Mouse (Mus musculus) hindbrain, postnatal 0 days (tissue): ENCODE results near the gene Tbx6. TPM values are rescaled to one million over a fixed set of nuclear protein-coding genes. Genes with fewer than 3 reads are reported as not detected.
A peak's percentile ranks its signal among the peaks of the same experiment; 100 is the strongest.

ENCODE experiments used
- ATAC-seq: fragments of 200-750 bp; cut with Nextera tagmentation; 2 replicates; pipeline ENCODE4 v1.8.0; 2017; ENCODE audit warnings: mild to moderate bottlenecking, moderate TSS enrichment, moderate library complexity
- DNase-seq: peaks from one replicate; pipeline ENCODE4 v3.0.0-alpha.2; 2015; ENCODE audit warnings: low spot score
- H3K27ac ChIP-seq: fragments of 300-500 bp; sonication (generic); 2 replicates; pipeline ENCODE4 v1.5.1; 2014; ENCODE audit warnings: mild to moderate bottlenecking
- H3K27me3 ChIP-seq: fragments of 300-500 bp; sonication (generic); 2 replicates; pipeline ENCODE4 v1.6.1; 2014; ENCODE audit warnings: low read length, mixed read lengths; ENCODE audit not compliant: insufficient read depth
- H3K36me3 ChIP-seq: fragments of 300-500 bp; sonication (generic); 2 replicates; pipeline ENCODE4 v1.6.1; 2014; ENCODE audit warnings: low read length, mixed read lengths; ENCODE audit not compliant: insufficient read depth
- H3K4me1 ChIP-seq: fragments of 300-500 bp; sonication (generic); 2 replicates; pipeline ENCODE4 v1.6.1; 2014; ENCODE audit warnings: antibody characterized with exemption, low read length, mixed read lengths; ENCODE audit not compliant: insufficient read depth
- H3K4me2 ChIP-seq: fragments of 300-500 bp; sonication (generic); 2 replicates; pipeline ENCODE4 v1.6.1; 2014; ENCODE audit warnings: low read depth, mild to moderate bottlenecking, low read length, moderate library complexity, mixed read lengths
- H3K4me3 ChIP-seq: fragments of 300-500 bp; sonication (generic); 2 replicates; pipeline ENCODE4 v1.5.1; 2014; ENCODE audit warnings: low read length
- H3K9ac ChIP-seq: fragments of 300-500 bp; sonication (generic); replicated peaks from 2 replicates; pipeline ENCODE4 v1.6.1; 2014; ENCODE audit warnings: mild to moderate bottlenecking, low read length, moderate library complexity, mixed read lengths
- H3K9me3 ChIP-seq: fragments of 300-500 bp; sonication (generic); 2 replicates; pipeline ENCODE4 v1.6.1; 2016; ENCODE audit warnings: low read length, mixed read lengths
- CTCF ChIP-seq: IDR thresholded peaks from 2 replicates; pipeline ENCODE4 v1.5.1; 2016; ENCODE audit warnings: antibody characterized with exemption, control low read depth, low read depth
- WGBS: fragments of 180-500 bp; shearing (Covaris S2); extraction: QIAGEN DNeasy Blood & Tissue Kit; methylation state at CpG from one replicate; pipeline ENCODE4 v1.1.7; 2014; 5-methylcytosine and 5-hydroxymethylcytosine counted together
- polyA plus RNA-seq: library from polyadenylated mRNA; unstranded; fragments of >200 nt; fragmentation: Nextera tagmentation; extraction: Ambion mirVana; gene quantifications from 2 replicates; pipeline ENCODE4 v1.2.1, GENCODE M21; 2015
- total RNA-seq: library from RNA; depleted of rRNA; stranded (reverse); fragments of >200 nt; gene quantifications from 2 replicates; pipeline ENCODE4 v1.2.3, GENCODE M21; 2014

Gene Tbx6
- total and polyA plus RNA-seq, 2 experiments from 2014 or later = 0.16 to 0.29 TPM

DNA sequence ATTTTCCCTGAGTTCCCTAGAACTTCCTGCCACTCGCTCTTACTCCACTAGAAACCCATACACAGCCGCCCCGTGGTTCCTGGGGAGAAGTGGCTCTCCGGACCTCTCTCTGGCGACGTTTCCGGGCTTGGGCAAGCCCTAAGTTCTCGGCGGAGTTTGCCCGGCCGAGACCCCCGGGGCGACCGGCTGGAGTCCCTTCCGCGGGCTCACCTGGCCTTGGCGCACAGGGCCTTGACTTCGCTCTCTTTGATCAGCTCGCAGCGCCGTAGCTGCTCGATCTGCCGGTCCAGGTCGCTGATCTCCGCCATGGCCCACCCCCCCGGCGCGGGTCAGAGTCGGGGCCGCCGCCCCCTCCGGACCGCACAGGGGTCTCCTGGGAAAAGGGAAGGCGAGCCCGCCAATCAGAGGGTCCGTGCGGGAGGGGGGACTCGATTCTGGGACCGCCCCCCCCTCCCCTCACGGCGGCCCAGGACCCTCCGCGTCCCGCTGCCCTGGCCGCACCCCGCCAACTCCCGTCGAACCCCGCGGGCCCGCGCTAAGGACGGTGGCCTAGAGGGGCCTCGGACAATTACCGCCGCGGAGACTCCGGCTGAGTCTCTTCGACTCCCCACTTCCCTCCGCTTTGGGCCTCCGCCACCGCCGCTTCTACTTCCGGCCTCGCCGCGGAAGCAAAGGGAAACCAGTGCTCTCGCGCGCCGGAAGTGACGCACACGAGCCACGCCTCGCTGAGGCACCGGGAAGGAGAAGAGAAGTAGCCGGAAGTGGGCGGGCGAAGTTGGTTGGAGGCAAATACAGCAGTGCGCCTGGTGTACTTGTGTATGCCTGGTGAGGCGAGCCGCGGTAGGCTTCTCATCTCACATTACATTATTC lies 10.8 kb downstream of the Tbx6 start, which contains the start of gene Ppp4c:
Gene Ppp4c, minus strand, starts transcription at position 646 of the 870 bp plus-strand sequence.
- no peak for TF ChIP-seq CTCF
- H3K4me2 ChIP-seq = peak within 1 kb of the TSS; percentile 78
- 2% methylated on average over 80 of the region's 83 CpGs for WGBS
- ATAC-seq = peak; percentile 94
- peak within 1 kb of the TSS; percentile 94 for H3K9ac ChIP-seq
- 0 out of 2 replicates have a peak, but pooled peaks cover 3% of the 10 kb centered on the region for H3K4me1 ChIP-seq
- no peaks in the 10 kb centered on the region for H3K9me3 ChIP-seq
- peak within 1 kb of the TSS; percentile 96 for H3K4me3 ChIP-seq
- peak; percentile 99 for DNase-seq
- peaks cover 45% of the 10 kb centered on the region for H3K36me3 ChIP-seq
- peak within 1 kb of the TSS; percentile 94 for H3K27ac ChIP-seq
- H3K27me3 ChIP-seq = no peaks in the 10 kb centered on the region

DNA sequence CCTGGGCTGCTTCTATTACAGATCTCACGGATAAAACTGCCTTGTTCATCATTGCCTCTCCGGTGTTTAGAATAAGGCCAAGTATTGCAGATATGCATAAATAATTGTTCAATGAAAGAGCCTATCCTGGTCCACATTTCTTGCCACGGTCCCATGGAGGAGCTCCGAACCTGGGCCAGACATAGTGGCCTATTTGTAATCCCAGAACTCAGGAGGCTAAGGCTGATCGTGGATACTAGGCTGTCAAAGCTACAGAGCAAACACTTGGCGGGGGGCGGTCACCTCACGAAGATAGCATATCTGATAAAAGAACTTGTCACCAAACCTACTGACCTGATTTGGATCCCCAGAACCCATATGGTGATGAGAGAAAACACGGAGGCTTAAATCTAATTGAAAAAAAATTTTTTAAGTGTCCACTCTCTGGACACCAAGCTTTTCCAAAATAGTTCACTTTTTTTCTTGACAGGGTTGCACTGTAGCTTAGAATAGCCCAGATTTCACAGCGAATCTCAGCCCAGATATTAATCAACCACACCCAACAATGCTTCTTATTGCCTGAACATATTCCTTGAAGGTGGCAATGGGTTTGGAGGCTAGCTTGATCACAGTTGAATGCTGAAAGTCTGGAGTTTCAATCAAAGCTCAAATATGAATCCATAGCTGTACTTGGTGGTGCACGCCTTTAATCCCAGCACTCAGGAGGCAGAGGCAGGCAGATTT lies 11.6 kb downstream of the Tbx6 start:
- DNase-seq (no peak), ATAC-seq (peak; percentile 16; the same call in 1 of the 2 replicates)
- H3K4me1 ChIP-seq = 0 out of 2 replicates have a peak, but pooled peaks cover 3% of the 10 kb centered on the region

DNA sequence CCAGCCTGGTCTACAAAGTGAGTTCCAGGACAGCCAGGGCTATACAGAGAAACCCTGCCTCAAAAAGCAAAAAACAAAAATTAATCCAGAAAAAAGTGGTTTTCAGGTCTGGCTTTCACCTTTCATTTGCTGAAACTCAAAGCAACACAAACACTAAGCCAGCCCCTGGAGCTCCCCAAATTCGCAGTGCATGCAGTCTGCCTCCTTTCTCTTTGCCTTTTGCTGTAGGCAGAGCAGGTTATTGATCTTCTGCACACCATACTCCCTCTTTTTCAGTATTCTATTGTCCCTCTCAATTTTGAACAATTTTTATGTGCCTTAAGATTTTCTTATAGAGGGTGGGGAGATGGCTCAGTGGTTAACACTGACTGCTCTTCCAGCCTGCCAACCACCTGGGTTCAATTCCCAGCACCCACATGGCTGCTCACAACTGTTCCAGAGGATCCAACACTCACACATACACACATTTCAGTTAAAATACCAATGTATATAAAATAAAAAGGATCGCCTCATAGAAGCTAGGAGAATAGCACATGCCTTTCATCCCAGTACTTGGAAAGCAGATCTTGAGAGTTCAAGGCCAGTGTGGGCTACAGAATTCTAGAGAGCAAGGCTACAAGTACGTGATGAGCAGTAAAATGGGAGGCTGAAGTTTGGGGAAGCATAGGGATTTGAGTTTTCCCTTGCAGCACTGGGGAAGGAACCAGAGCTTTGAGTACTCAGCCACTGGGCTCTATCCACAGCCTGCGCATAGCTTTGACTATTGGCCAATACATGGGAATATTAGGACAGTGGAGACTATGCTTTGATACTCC lies 12.4 kb downstream of the Tbx6 start:
- ATAC-seq = no peak
- Histone ChIP-seq H3K4me1 (0 out of 2 replicates have a peak, but pooled peaks cover 3% of the 10 kb centered on the region), H3K36me3 (peaks cover 29% of the 10 kb centered on the region)

More for the DNA sequence above, 11.6 kb downstream of the Tbx6 start:
- 25% methylated on average over 11 of the region's 11 CpGs for WGBS
- Histone ChIP-seq H3K36me3 (peaks cover 37% of the 10 kb centered on the region), H3K4me3 (peak overlapping the region; percentile 96), H3K9ac (peak overlapping the region; percentile 94), H3K9me3 (no peaks in the 10 kb centered on the region), H3K4me2 (peak overlapping the region; percentile 78), H3K27me3 (no peaks in the 10 kb centered on the region), H3K27ac (peak overlapping the region; percentile 94)
- TF ChIP-seq CTCF = no peak

DNA sequence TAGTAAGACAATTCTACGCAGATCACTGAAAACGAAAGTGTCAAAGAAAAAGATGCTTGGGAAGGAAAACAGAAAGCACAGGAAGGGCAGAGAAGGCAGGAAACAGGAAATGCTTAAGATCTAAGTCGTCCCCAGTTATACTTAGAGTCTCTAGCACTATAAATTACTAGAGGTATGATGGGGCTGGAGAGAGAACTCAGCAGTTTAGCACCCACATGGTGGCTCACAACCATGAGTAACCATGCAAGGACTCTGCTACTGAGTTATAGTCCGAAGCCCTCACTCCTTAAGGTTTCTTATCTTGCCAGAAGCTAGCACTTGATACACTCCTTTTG lies 13.0 kb downstream of the Tbx6 start:
- no peak for DNase-seq
- WGBS = 82% methylated on average over 4 of the region's 4 CpGs
- Histone ChIP-seq H3K9ac (no peak overlapping the region), H3K27ac (no peak overlapping the region), H3K36me3 (peaks cover 24% of the 10 kb centered on the region), H3K27me3 (no peaks in the 10 kb centered on the region), H3K4me1 (0 out of 2 replicates have a peak, but pooled peaks cover 3% of the 10 kb centered on the region), H3K4me2 (no peak overlapping the region), H3K9me3 (no peaks in the 10 kb centered on the region), H3K4me3 (no peak overlapping the region)
- ATAC-seq = no peak
- TF ChIP-seq CTCF = no peak

More for the DNA sequence above, 12.4 kb downstream of the Tbx6 start:
- Histone ChIP-seq H3K9ac (no peak overlapping the region), H3K4me3 (no peak overlapping the region), H3K27me3 (no peaks in the 10 kb centered on the region), H3K27ac (no peak overlapping the region), H3K4me2 (no peak overlapping the region), H3K9me3 (no peaks in the 10 kb centered on the region)
- no peak for DNase-seq
- TF ChIP-seq CTCF = no peak
- 73% methylated on average over 4 of the region's 4 CpGs for WGBS

DNA sequence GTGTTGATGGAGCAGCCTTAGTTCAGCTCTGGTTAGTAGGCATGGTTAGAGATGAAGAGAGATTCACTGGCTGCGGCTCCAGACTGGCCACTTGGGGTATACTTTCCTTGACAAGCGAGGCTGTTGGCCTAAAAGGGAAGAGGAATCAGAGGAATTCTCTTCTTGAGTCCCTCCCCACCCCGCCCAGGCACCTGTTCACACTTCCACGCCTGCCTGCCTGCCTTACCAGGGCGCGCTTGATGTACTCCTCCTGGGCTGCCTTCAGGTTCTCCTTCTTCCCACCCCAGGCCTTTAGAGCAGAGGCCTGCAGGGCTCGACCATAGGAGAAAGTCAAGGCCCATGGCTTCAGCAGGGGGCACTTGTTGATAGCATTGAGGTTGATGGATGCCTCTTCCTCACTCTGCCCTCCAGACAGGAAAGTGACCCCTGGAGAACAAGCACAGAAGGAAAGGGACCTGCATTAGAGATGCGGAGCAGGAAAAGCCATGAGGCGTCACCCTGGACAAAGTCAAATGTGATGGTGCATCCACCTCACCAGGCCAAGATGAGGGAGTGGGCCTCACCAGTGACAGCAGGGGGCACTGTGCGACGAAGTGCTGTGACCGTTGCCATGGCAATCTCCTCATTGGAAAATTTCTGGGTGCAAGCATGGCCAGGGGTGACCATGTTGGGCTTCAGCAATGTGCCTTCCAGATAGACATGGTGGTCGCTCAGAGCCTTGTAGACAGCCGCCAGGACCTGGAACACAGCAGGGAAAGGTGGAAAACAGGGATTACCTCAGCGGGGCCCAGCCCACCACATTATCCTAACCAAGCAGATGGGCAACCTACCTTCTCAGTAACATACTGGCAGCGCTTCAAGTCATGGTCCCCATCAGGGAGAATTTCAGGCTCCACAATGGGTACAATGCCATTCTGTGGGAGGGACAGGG lies 14.4 kb downstream of the Tbx6 start:
- Histone ChIP-seq H3K4me2 (0 out of 2 replicates have a peak overlapping the region, but pooled peaks have one; percentile 94), H3K9ac (no peak overlapping the region), H3K36me3 (peaks cover 23% of the 10 kb centered on the region), H3K27ac (0 out of 2 replicates have a peak overlapping the region, but pooled peaks have one; percentile 94), H3K27me3 (no peaks in the 10 kb centered on the region), H3K9me3 (no peaks in the 10 kb centered on the region), H3K4me1 (peaks cover 8% of the 10 kb centered on the region), H3K4me3 (no peak overlapping the region)
- DNase-seq = peak; percentile 20
- TF ChIP-seq CTCF = peak; percentile 35
- no peak for ATAC-seq
- 65% methylated on average over 16 of the region's 16 CpGs for WGBS
